ENCODE assay signal across 8 mouse cellular contexts in genomic region chr19:53141251-53142072, GRCm38 (mm10). TPM values are rescaled to one million over a fixed set of nuclear protein-coding genes. Genes with fewer than 3 reads are reported as not detected.
A peak's percentile ranks its signal among the peaks of the same experiment; 100 is the strongest.
DNase-seq lines count a peak whose midpoint lies in the region; ATAC-seq and TF ChIP-seq lines count a peak whose summit lies in the region.

No protein-coding gene starts in this region.

- TF ChIP-seq CTCF in brain, embryonic 14.5 days (IDR thresholded peaks at IDR 0.05; ENCODE audit: borderline replicate concordance, extremely low read depth, insufficient read depth, insufficient read length), result no peak
- TF ChIP-seq CTCF in heart, postnatal 0 days (IDR thresholded peaks at IDR 0.05; ENCODE audit: low read depth), result no peak
- TF ChIP-seq CTCF in testis, adult 2 months (IDR thresholded peaks at IDR 0.05; ENCODE audit: control insufficient read depth, insufficient read depth, insufficient replicate concordance, low read depth, low read length), result no peak

- H3K9ac ChIP-seq in forebrain, embryonic 13.5 days, result peak overlapping the region; percentile 64
- H3K9ac ChIP-seq in heart, postnatal 0 days (replicated peaks; ENCODE audit: low read depth, low read length), result peak overlapping the region; percentile 76
- peak overlapping the region; percentile 51 for H3K9ac ChIP-seq in liver, embryonic 15.5 days
- H3K9ac ChIP-seq in neural tube, embryonic 11.5 days (ENCODE audit: low read length), result peak overlapping the region; percentile 51

- peak; percentile 62 for DNase-seq in B cell, adult 2 months
- DNase-seq in brain, embryonic 14.5 days (ENCODE audit: low read depth), result peak; percentile 37
- peak; percentile 69 for DNase-seq in heart, postnatal 0 days (ENCODE audit: low spot score)
- peak; percentile 66 for DNase-seq in layer of hippocampus, adult 11-12 months (ENCODE audit: low spot score)
- DNase-seq in neural tube, embryonic 11.5 days (ENCODE audit: low spot score), result peak; percentile 46

- peaks cover 42% of the 10 kb centered on the region for H3K4me1 ChIP-seq in forebrain, embryonic 13.5 days
- peaks cover 23% of the 10 kb centered on the region for H3K4me1 ChIP-seq in heart, postnatal 0 days (ENCODE audit: control insufficient read depth, insufficient read depth)
- peaks cover 52% of the 10 kb centered on the region for H3K4me1 ChIP-seq in liver, embryonic 15.5 days (replicated peaks)
- peaks cover 10% of the 10 kb centered on the region; the same call in 1 of the 2 replicates for H3K4me1 ChIP-seq in neural tube, embryonic 11.5 days (ENCODE audit: control insufficient read depth, insufficient read depth, low read length)
- H3K4me1 ChIP-seq in testis, adult 2 months (ENCODE audit: control insufficient read depth, insufficient read depth, low read length), result peaks cover 11% of the 10 kb centered on the region

- TF ChIP-seq EP300 in heart, postnatal 0 days (IDR thresholded peaks at IDR 0.05; ENCODE audit: low read depth), result peak; percentile 62; the same call in 1 of the 2 replicates

- ATAC-seq in forebrain, embryonic 13.5 days, result peak; percentile 14
- 0 out of 2 replicates have a peak, but pooled peaks have one; percentile 0 for ATAC-seq in heart, postnatal 0 days (ENCODE audit: insufficient read depth, low read depth)
- ATAC-seq in liver, embryonic 15.5 days (ENCODE audit: insufficient read depth), result no peak
- no peak for ATAC-seq in neural tube, embryonic 11.5 days (ENCODE audit: insufficient read depth, low FRiP score, low TSS enrichment)

- peak overlapping the region; percentile 94 for H3K4me2 ChIP-seq in forebrain, embryonic 13.5 days
- H3K4me2 ChIP-seq in heart, postnatal 0 days (ENCODE audit: low read depth, low read length), result peak overlapping the region; percentile 76
- peak overlapping the region; percentile 100 for H3K4me2 ChIP-seq in liver, embryonic 15.5 days
- peak overlapping the region; percentile 68 for H3K4me2 ChIP-seq in neural tube, embryonic 11.5 days (ENCODE audit: low read depth)

- no peak for TF ChIP-seq POLR2A in brain, embryonic 14.5 days (IDR thresholded peaks at IDR 0.05; ENCODE audit: borderline replicate concordance, extremely low read depth, insufficient read depth, insufficient read length, poor library complexity, severe bottlenecking)
- peak; percentile 29; the same call in 1 of the 2 replicates for TF ChIP-seq POLR2A in testis, adult 2 months (IDR thresholded peaks at IDR 0.05; ENCODE audit: control insufficient read depth, low read depth, low read length)

- WGBS in forebrain, embryonic 13.5 days, result 1% methylated on average over 23 of the region's 23 CpGs
- WGBS in heart, postnatal 0 days, result under 1% methylated on average over 23 of the region's 23 CpGs
- 1% methylated on average over 23 of the region's 23 CpGs for WGBS in liver, embryonic 15.5 days (ENCODE audit: insufficient replicate concordance)
- WGBS in neural tube, embryonic 11.5 days, result under 1% methylated on average over 23 of the region's 23 CpGs

- H3K4me3 ChIP-seq in forebrain, embryonic 13.5 days, result peak overlapping the region; percentile 90
- peak overlapping the region; percentile 94 for H3K4me3 ChIP-seq in heart, postnatal 0 days (ENCODE audit: low read depth, low read length)
- peak overlapping the region; percentile 88 for H3K4me3 ChIP-seq in liver, embryonic 15.5 days (replicated peaks)
- H3K4me3 ChIP-seq in neural tube, embryonic 11.5 days (ENCODE audit: low read depth, low read length), result peak overlapping the region; percentile 78
- peak overlapping the region; percentile 97 for H3K4me3 ChIP-seq in testis, adult 2 months (ENCODE audit: control insufficient read depth, low read depth, low read length)

- no peaks in the 10 kb centered on the region for H3K9me3 ChIP-seq in forebrain, embryonic 13.5 days (replicated peaks)
- no peaks in the 10 kb centered on the region for H3K9me3 ChIP-seq in heart, postnatal 0 days (replicated peaks; ENCODE audit: control insufficient read depth, low read length)
- no peaks in the 10 kb centered on the region for H3K9me3 ChIP-seq in liver, embryonic 15.5 days (replicated peaks)
- no peaks in the 10 kb centered on the region for H3K9me3 ChIP-seq in neural tube, embryonic 11.5 days (ENCODE audit: control insufficient read depth, low read length)

- no peaks in the 10 kb centered on the region for H3K36me3 ChIP-seq in forebrain, embryonic 13.5 days (ENCODE audit: poor library complexity, severe bottlenecking)
- no peaks in the 10 kb centered on the region for H3K36me3 ChIP-seq in heart, postnatal 0 days (replicated peaks; ENCODE audit: control insufficient read depth, insufficient read depth, low read length)
- no peaks in the 10 kb centered on the region for H3K36me3 ChIP-seq in liver, embryonic 15.5 days (replicated peaks)
- no peaks in the 10 kb centered on the region for H3K36me3 ChIP-seq in neural tube, embryonic 11.5 days (ENCODE audit: control insufficient read depth, insufficient read depth, low read length)
- H3K36me3 ChIP-seq in testis, adult 2 months (ENCODE audit: control insufficient read depth, insufficient read depth, low read length), result no peaks in the 10 kb centered on the region

- peaks cover 15% of the 10 kb centered on the region for H3K27me3 ChIP-seq in forebrain, embryonic 13.5 days
- H3K27me3 ChIP-seq in heart, postnatal 0 days (ENCODE audit: control insufficient read depth, insufficient read depth, low read length), result no peaks in the 10 kb centered on the region
- H3K27me3 ChIP-seq in liver, embryonic 15.5 days, result peaks cover 25% of the 10 kb centered on the region
- no peaks in the 10 kb centered on the region for H3K27me3 ChIP-seq in neural tube, embryonic 11.5 days (ENCODE audit: control insufficient read depth, insufficient read depth, low read length)
- H3K27me3 ChIP-seq in testis, adult 2 months (ENCODE audit: control insufficient read depth, insufficient read depth, low read length), result no peaks in the 10 kb centered on the region

- 0 out of 2 replicates have a peak overlapping the region, but pooled peaks have one; percentile 19 for H3K27ac ChIP-seq in forebrain, embryonic 13.5 days
- H3K27ac ChIP-seq in heart, postnatal 0 days (ENCODE audit: low read depth), result peak overlapping the region; percentile 95
- H3K27ac ChIP-seq in liver, embryonic 15.5 days (replicated peaks), result peak overlapping the region; percentile 67
- peak overlapping the region; percentile 58 for H3K27ac ChIP-seq in neural tube, embryonic 11.5 days (ENCODE audit: low read depth, low read length)
- peak overlapping the region; percentile 84 for H3K27ac ChIP-seq in testis, adult 2 months (ENCODE audit: control insufficient read depth, insufficient read depth, low read depth, low read length)

RNA-seq across cellular contexts. Expression of gene Add3, which starts 1.2 kb away (rescaled TPM):
- polyA plus RNA-seq in brain, embryonic 14.5 days (2012; rRNA removed), result 17.7 and 22.8 TPM in 2 replicates
- polyA plus RNA-seq in forebrain, embryonic 13.5 days (2015; fragmentation: Nextera tagmentation; extraction: Ambion mirVana), result 34.2 and 34.5 TPM in 2 replicates
- total RNA-seq in heart, postnatal 0 days (2014; rRNA removed; ENCODE audit: low replicate concordance), result 62.1 and 78.8 TPM in 2 replicates
- 81.2 and 82.9 TPM in 2 replicates for polyA plus RNA-seq in heart, postnatal 0 days (2015; fragmentation: Nextera tagmentation; extraction: Ambion mirVana)
- polyA plus RNA-seq in liver, embryonic 15.5 days (2015; fragmentation: Nextera tagmentation; extraction: Ambion mirVana), result 26.2 and 28.3 TPM in 2 replicates
- polyA plus RNA-seq in neural tube, embryonic 11.5 days (2014; fragmentation: Nextera tagmentation; extraction: Ambion mirVana), result 57.2 and 59.2 TPM in 2 replicates
- 27.2 and 29.0 TPM in 2 replicates for polyA plus RNA-seq in testis, adult 2 months (2012; rRNA removed)

Comparison
In these comparisons a context has a peak if more than half of its experiments do, and no peak if none do; other contexts are left out.
1. ATAC-seq: peak in forebrain, embryonic 13.5 days (single experiment) and heart, postnatal 0 days (single experiment); none in liver, embryonic 15.5 days (single experiment) and neural tube, embryonic 11.5 days (single experiment).
2. H3K27ac ChIP-seq: peak in every context shown above with its lines; median percentile 95 in heart, postnatal 0 days; 84 in testis, adult 2 months; 67 in liver, embryonic 15.5 days; 58 in neural tube, embryonic 11.5 days; 19 in forebrain, embryonic 13.5 days.
3. Peak in every context shown above with its lines, with median percentiles within 50 percentile points of each other: DNase-seq, H3K4me2 ChIP-seq, H3K4me3 ChIP-seq and H3K9ac ChIP-seq.